Mouse (Mus musculus) forelimb bud, embryonic 11.5 days (tissue): ENCODE results near the gene Dlg2.

Experiments used
- DNase-seq: peaks from one replicate; pipeline ENCODE4 v3.0.0-alpha.2; 2012; ENCODE audit warnings: low read depth, low spot score

Gene Dlg2

DNA sequence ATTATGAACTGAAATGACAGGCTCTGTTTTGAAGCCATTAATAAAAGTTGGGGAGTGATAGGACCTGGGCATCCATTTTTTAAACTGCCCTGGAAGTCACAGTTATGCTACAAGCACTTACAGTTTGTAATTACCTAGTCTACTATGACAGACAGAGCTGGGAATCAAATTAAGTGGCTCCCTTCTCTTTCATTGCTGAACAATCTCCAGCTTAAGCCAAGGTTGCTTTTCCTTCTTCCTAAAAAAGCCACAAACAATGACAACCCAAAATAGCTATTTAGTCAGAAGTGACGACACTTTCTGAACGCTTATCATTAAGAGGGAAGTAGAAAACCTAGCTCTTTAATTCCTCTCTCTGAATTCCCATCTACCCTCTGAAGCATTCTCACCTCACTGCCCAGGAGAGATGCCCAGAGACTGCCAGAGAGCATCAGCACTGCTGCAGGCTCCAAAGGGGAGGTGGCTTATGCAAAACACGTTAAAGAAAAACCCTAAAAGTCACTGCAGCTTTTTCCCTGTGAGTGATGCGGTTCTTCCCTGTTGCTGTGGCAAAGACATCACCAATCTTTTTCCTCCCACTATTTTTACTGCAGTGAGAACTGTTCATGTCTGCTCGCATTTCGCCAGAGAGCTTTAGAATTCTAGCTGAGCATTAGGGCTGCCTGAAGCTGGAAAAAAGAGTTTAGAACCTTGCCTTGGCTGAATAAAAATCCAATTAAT, 612.9 kb downstream of the Dlg2 start:
- DNase-seq: no peak

DNA sequence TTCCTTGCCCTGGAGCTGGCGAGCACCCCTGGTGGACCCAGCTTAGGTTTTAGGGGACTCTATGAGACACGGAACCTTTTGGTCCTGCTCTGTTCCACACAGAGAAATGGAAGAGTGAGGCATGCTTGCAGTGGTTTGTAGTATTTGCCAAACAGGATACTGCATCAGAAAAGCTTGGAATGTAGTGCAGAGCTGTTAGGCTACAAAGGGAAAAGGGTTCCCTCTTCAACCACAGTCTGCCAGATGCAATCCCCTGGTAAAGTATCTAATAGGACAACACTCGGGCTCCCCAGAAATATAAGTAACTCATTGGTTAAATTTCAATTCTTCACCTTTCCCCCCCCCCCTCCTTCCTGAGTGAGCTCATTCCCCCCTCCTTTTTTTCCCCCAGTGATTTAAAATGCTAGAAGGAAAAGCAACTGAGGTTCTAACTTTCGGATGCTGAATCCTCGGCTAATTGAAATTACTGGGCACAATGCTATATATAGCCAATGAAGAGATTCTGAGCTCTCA, 613.9 kb downstream of the Dlg2 start:
- no peak for DNase-seq

- peak; percentile 29 for DNase-seq
Measured at GRCm38 (mm10) chr7:91090830-91091683, 614.6 kb downstream of the Dlg2 start.

- DNase-seq: no peak
Measured at GRCm38 (mm10) chr7:91096467-91096866, 620.0 kb downstream of the Dlg2 start.

- DNase-seq: no peak
Measured at GRCm38 (mm10) chr7:91098521-91098920, 622.0 kb downstream of the Dlg2 start.

- no peak for DNase-seq
Measured at GRCm38 (mm10) chr7:91109575-91109974, 633.1 kb downstream of the Dlg2 start.

DNA sequence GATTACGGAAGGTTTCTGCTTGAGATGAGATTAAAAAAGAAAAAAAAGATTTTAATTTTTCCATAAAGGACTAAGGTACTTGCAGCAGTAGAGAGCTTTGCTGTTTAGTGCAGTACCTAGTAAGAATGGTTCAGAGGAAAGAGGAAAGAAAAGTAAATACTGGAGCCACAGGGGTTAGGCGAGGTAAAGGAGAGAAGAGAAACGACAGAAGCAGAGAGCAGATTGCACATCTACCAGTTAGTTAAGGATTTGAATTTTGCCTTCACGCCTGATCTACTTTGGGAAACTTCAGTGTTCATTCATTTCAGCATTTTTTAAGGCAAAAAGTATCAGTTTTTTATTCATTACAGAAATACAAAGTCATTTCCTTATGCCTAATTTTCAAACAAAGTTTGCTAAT, 655.7 kb downstream of the Dlg2 start:
- DNase-seq: no peak

- no peak for DNase-seq
Measured at GRCm38 (mm10) chr7:91154096-91154495, 677.6 kb downstream of the Dlg2 start.

GRCm38 (mm10) chr7:91159144-91159543, 682.7 kb downstream of the Dlg2 start:
- no peak for DNase-seq

GRCm38 (mm10) chr7:91161643-91162175, 685.2 kb downstream of the Dlg2 start:
- no peak for DNase-seq

- no peak for DNase-seq
Measured at GRCm38 (mm10) chr7:91173560-91173959, 697.1 kb downstream of the Dlg2 start.

GRCm38 (mm10) chr7:91188211-91188610, 711.7 kb downstream of the Dlg2 start:
- no peak for DNase-seq

- no peak for DNase-seq
Measured at GRCm38 (mm10) chr7:91199372-91199771, 722.9 kb downstream of the Dlg2 start.

DNA sequence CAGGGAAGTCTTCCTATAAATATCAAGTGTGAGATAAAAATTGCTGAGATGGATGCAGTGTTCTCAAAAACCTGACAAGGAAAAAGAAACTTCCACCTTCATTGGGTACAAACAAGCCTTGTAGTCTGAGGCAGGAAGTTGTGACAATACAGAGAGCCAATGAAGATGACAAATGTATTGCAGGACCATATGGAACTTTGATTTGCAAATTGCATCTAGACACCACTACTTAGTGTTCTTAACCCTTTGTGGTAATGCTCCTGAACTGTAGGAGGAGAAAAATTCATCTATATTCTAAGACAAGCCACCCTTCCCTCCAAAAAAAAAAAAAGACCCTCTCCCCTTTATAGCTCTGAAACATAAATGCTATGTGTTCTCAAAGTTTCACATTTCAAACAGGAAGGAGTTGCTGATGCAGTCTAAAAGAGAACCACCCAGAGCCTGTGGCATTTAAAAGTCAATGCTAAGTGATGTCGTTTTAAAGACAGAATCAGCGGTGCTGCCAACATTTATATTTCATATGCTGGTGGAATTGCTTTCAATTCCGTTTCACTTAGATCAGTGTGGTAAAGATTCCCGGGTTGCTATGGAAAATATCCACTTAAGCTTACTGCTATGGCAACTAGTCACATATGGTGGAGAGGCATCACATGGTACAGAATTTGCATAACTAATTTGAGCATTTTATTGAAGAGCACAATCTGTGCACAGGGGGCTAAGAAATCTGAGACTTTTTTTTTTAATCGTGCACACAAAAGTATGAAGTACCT, 731.8 kb downstream of the Dlg2 start:
- no peak for DNase-seq

DNA sequence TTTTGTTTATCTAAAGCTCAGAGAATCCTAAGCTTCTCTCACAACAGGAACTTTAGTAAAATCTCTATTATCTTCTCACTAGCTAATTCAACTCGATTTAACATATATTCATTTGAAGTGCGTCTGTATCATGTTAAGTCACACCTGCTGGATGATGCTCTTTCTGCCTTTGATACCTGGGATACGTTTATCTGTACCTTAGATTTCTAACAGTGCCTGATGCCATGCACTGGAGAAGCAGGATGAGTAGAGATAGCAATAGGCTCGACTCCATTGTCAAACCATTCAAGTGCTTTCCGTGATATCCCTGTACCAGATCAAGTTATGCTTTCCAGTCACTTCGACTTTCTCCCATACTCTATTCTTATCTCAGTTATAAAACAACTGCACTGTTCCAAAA, 732.5 kb downstream of the Dlg2 start:
- DNase-seq: no peak

GRCm38 (mm10) chr7:91212236-91212635, 735.8 kb downstream of the Dlg2 start:
- DNase-seq: no peak

- no peak for DNase-seq
Measured at GRCm38 (mm10) chr7:91214921-91215320, 738.4 kb downstream of the Dlg2 start.

DNA sequence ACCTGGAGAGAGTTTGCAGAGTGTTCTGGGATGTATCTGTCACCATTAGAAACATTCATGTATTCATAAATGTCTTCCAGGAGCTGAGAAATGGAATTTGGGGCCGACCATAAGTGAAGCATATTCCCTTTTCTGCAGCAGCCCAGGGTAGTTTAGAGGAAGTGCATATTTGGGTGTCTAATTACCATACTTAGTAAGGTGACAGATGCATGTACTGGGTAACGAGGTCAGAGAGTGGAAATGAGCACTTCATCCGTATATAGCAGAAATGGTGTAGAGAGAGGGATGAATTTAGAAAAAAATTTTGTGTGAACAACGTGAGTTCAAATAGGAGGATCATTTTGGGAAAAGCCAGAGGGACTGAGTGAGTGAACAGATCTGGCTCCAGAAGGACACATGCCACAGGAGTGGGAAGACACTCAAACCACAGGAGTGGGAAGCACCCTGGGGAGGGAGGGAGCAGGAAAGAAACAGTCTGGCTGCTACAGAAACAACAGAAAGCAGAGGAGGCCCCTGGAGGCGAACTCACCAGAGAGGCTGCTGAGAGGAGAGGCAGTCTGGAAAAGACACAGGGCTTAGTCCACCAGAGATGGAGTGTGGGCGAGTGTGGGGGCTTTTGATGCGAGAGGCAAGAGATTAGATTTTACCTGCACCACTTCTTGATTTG, 742.0 kb downstream of the Dlg2 start:
- no peak for DNase-seq

DNA sequence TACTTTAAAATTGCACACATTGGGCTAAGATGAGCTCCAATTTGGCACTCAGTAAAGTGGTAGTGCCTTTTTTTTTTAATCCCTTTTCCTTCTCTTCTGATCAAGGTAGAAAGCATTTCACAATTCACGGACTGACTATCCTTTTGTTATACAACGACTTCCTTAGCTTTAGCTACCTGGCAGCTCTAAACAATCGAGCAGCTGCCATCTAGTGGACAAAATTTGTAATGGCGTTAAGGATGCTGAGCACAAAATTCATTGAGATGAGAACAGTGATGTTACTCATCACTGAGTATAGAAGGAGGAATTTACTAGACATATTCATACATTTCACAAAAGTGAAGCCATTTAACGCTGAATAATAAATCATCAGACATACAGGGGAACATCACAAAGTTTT, 750.0 kb downstream of the Dlg2 start:
- DNase-seq: peak; percentile 73

DNA sequence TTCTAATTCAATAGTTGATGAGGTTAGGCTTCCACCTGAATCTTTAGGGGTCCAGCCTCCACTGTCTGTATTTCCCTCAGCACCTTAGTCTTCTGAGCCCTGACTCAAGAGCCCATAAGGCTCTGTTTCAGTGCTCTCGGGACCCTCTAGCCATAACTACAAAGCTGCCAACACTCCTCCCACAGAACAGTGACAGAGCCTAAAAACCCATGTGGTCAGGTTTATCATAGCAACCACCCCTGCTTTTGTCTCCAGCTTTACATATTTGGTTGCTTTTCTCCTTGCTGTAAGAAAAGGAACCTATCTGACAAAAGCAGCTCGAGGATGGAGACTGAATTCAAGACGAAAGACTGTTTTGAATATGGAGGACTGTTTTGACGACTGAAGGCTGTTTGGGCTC, 765.2 kb downstream of the Dlg2 start:
- no peak for DNase-seq

GRCm38 (mm10) chr7:91261672-91262030, 785.2 kb downstream of the Dlg2 start:
- DNase-seq: no peak
